Mouse (Mus musculus) brain, embryonic 14.5 days (tissue): ENCODE measurements at regions not wholly inside any gene's neighbourhood (a gene's known extent, or its start where the extent isn't known, plus 50 kb on each side); places are given as distances from the start of the nearest gene placed in this dataset.
"Not testable (repeated sequence)": the region's sequence is repeated elsewhere in the genome, so short reads cannot be mapped to it uniquely, and the experiment has no call there.

ENCODE experiments used
- DNase-seq: peaks from one replicate; pipeline ENCODE4 v3.0.0-alpha.2; 2011; ENCODE audit warnings: low read depth
- CTCF ChIP-seq: fragments of 200-500 bp; IDR thresholded peaks from 2 replicates; pipeline ENCODE4 v1.5.1; 2012; ENCODE audit warnings: inconsistent platforms, mild to moderate bottlenecking, moderate library complexity, borderline replicate concordance; ENCODE audit not compliant: insufficient read depth, insufficient read length; ENCODE audit errors: extremely low read depth
- POLR2A ChIP-seq: fragments of 200-500 bp; IDR thresholded peaks from 2 replicates; pipeline ENCODE4 v1.6.1; 2012; ENCODE audit warnings: mild to moderate bottlenecking, inconsistent platforms, borderline replicate concordance; ENCODE audit not compliant: poor library complexity, insufficient read depth, insufficient read length, severe bottlenecking; ENCODE audit errors: extremely low read depth

GRCm38 (mm10) chr14:52565606-52566005 is 70.1 kb upstream of the Olfr1507 start:
- TF ChIP-seq CTCF: no peak
- no peak for DNase-seq

DNA sequence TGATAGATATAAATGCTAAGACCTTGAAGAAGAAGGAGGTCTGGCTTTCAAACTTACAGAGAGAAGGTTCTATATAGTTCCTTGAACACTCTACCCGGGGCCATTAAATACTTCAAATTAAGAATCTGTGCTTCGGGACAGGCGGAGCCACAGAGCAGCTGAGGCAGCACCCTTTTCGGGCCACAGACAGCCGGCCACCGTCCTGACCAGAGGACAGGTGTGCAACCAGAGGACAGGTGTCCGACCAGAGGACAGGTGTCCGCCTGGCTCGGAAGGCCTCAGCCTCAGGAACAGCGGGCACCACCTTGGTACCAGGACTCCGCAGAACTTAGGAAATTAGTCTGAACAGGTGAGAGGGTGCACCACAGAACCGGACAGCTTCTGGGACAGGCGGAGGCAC is 60.8 kb upstream of the Olfr1507 start:
- not testable (repeated sequence) for DNase-seq

GRCm38 (mm10) chr14:52553399-52553798 is 57.9 kb upstream of the Olfr1507 start:
- DNase-seq: no peak
- TF ChIP-seq CTCF (no peak), POLR2A (no peak)

GRCm38 (mm10) chr14:52547933-52548332 is 52.4 kb upstream of the Olfr1507 start:
- TF ChIP-seq POLR2A (no peak), CTCF (no peak)
- DNase-seq: peak; percentile 20
